Mouse (Mus musculus): ENCODE data around the gene Shank2. TPM values are rescaled to one million over a fixed set of nuclear protein-coding genes. Genes with fewer than 3 reads are reported as not detected.

The Shank2 gene
- polyA plus RNA-seq, 1 experiment from 2014 or later = 0.69 TPM

DNA sequence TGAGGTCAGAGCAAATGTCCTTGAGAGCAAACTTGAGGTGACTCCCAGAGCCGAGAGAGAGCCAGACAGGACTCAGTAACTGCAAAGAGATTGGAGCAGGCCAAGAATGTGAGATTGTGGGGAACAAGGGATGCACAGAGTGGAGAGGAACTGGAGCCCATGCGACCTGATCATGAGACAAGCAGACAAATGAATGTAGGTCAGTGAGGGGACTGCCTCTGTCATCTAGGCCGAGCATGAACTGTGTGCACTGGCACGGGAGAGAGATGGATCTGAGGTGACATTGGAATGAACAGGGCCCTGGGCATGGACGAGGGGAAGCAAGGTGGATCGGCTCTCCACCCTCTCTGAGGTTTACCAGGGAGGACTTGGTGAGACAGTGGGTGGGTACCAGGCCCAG, 260.9 kb downstream of the Shank2 start:
- WGBS = 55% methylated on average over 6 of the region's 6 CpGs
- no peak for TF ChIP-seq EP300 (optimal IDR thresholded peaks at IDR 0.05)
- TF ChIP-seq CTCF (IDR thresholded peaks at IDR 0.05; ENCODE audit: low read depth) = no peak
- H3K27me3 ChIP-seq (ENCODE audit: control insufficient read depth, insufficient read depth, low read length) = no peaks in the 10 kb centered on the region
- H3K4me2 ChIP-seq (replicated peaks; ENCODE audit: low read depth) = no peak overlapping the region
- DNase-seq (ENCODE audit: low spot score) = no peak
- no peak overlapping the region for H3K27ac ChIP-seq (replicated peaks)
- no peak overlapping the region for H3K9ac ChIP-seq (ENCODE audit: low read length)
- no peaks in the 10 kb centered on the region for H3K9me3 ChIP-seq (ENCODE audit: control insufficient read depth, low read length)
- no peak for ATAC-seq (ENCODE audit: low FRiP score, low TSS enrichment)
- H3K4me1 ChIP-seq (replicated peaks; ENCODE audit: control insufficient read depth, insufficient read depth) = no peaks in the 10 kb centered on the region
- H3K4me3 ChIP-seq (ENCODE audit: low read depth, low read length) = no peak overlapping the region
- no peaks in the 10 kb centered on the region for H3K36me3 ChIP-seq (ENCODE audit: control insufficient read depth, insufficient read depth, low read length)

DNA sequence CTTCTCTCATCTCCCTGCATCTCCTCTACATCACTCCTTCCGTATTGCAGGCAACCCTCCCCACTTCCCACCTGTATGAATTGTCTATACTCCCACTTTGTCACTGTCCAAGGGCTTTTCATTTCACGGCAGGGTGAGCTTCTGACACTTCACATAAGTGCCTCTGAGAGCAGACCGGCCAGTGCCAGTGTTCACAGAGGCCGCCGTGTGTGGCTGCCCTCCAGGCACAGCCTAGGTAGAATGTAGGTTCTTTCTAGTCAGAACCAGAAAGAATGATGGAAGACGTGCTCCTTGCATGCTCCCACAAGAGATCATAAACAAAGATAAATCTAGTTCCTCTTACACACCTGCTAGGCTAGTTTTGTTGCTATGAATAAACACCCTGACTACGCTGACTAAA, 265.0 kb downstream of the Shank2 start:
- H3K4me3 ChIP-seq (ENCODE audit: low read depth, low read length) = no peak overlapping the region
- H3K4me1 ChIP-seq (replicated peaks; ENCODE audit: control insufficient read depth, insufficient read depth) = no peaks in the 10 kb centered on the region
- H3K9ac ChIP-seq (ENCODE audit: low read length) = no peak overlapping the region
- H3K27me3 ChIP-seq (ENCODE audit: control insufficient read depth, insufficient read depth, low read length) = no peaks in the 10 kb centered on the region
- no peaks in the 10 kb centered on the region for H3K9me3 ChIP-seq (ENCODE audit: control insufficient read depth, low read length)
- H3K36me3 ChIP-seq (ENCODE audit: control insufficient read depth, insufficient read depth, low read length) = no peaks in the 10 kb centered on the region
- no peak overlapping the region for H3K4me2 ChIP-seq (replicated peaks; ENCODE audit: low read depth)
- no peak overlapping the region for H3K27ac ChIP-seq (replicated peaks)
- ATAC-seq (ENCODE audit: low FRiP score, low TSS enrichment) = no peak
- 39% methylated on average over 7 of the region's 7 CpGs for WGBS
- DNase-seq (ENCODE audit: low spot score) = no peak
- no peak for TF ChIP-seq EP300 (optimal IDR thresholded peaks at IDR 0.05)

DNA sequence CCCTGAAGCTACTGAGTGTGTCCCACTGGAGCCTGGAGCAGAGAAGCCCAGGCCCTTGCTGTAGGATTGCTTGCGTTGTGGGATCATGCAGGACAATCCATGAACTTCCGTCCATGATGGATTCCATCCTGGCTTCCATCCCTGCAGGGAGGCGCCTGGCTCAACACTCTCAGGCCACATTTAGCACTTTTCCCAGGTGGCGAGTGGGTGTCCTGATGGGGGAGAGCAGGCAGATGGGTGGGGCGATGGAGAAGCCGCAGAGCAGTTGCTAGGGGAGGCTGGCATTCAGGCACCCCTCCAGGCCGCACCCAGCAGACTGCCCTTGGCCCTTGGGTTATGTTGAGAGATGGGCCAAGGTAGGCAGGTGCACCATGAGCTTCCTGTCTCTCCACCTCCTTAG, 266.6 kb downstream of the Shank2 start:
- Histone ChIP-seq H3K27me3 (ENCODE audit: control insufficient read depth, insufficient read depth, low read length) (no peaks in the 10 kb centered on the region), H3K9ac (ENCODE audit: low read length) (no peak overlapping the region), H3K4me2 (replicated peaks; ENCODE audit: low read depth) (no peak overlapping the region), H3K36me3 (ENCODE audit: control insufficient read depth, insufficient read depth, low read length) (no peaks in the 10 kb centered on the region), H3K9me3 (ENCODE audit: control insufficient read depth, low read length) (no peaks in the 10 kb centered on the region), H3K4me1 (replicated peaks; ENCODE audit: control insufficient read depth, insufficient read depth) (no peaks in the 10 kb centered on the region), H3K4me3 (ENCODE audit: low read depth, low read length) (no peak overlapping the region), H3K27ac (replicated peaks) (no peak overlapping the region)
- ATAC-seq (ENCODE audit: low FRiP score, low TSS enrichment) (no peak), DNase-seq (ENCODE audit: low spot score) (no peak)
- WGBS = 68% methylated on average over 7 of the region's 7 CpGs
- TF ChIP-seq CTCF (IDR thresholded peaks at IDR 0.05; ENCODE audit: low read depth) (no peak), EP300 (optimal IDR thresholded peaks at IDR 0.05) (no peak)

DNA sequence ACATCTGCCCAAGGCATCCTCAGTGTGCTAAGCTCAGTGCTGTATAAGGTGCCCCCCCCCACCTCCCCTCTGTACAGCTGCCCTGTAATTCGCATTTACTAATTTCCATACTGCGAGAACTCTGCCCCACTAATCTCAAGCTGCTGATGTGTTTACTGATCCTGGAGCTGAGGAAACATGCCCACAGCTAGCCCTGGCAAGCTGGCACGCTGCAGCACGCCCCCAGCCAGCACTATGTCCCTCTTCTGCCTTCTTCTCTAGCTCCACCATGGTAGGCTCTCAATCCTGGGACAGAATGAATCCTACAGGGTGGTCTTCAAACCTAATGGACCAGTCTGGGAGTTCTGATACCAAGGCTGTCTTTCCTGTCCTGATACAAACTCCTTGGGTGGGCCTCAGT, 267.1 kb downstream of the Shank2 start:
- no peaks in the 10 kb centered on the region for H3K4me1 ChIP-seq (replicated peaks; ENCODE audit: control insufficient read depth, insufficient read depth)
- H3K4me3 ChIP-seq (ENCODE audit: low read depth, low read length) = no peak overlapping the region
- DNase-seq (ENCODE audit: low spot score) (no peak), ATAC-seq (ENCODE audit: low FRiP score, low TSS enrichment) (no peak)
- H3K27ac ChIP-seq (replicated peaks) = no peak overlapping the region
- no peaks in the 10 kb centered on the region for H3K36me3 ChIP-seq (ENCODE audit: control insufficient read depth, insufficient read depth, low read length)
- no peak for TF ChIP-seq CTCF (IDR thresholded peaks at IDR 0.05; ENCODE audit: low read depth)
- no peak for TF ChIP-seq EP300 (optimal IDR thresholded peaks at IDR 0.05)
- no peaks in the 10 kb centered on the region for H3K9me3 ChIP-seq (ENCODE audit: control insufficient read depth, low read length)
- H3K9ac ChIP-seq (ENCODE audit: low read length) = no peak overlapping the region
- H3K4me2 ChIP-seq (replicated peaks; ENCODE audit: low read depth) = no peak overlapping the region
- no peaks in the 10 kb centered on the region for H3K27me3 ChIP-seq (ENCODE audit: control insufficient read depth, insufficient read depth, low read length)
- WGBS = 57% methylated on average over 4 of the region's 4 CpGs

DNA sequence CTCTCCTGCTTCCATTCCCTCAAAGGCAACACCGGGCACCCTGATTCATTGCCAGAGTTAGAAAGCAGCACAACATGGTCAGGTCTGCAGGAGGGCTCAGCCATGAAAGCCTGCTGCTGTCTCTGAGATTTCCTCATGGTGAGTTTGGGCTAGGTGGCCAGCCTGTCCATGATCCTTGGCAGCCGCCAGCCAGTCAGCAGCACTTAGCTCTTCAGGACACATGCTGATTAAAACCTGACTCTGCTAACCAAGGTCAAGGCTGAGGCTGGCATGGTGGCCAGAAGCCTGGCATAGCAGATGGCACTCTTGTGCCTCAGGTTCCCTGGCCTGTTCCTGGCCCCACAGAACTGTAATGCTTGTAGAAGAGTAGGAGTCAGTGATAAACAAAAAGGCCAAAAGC, 269.3 kb downstream of the Shank2 start:
- no peak for DNase-seq (ENCODE audit: low spot score)
- Histone ChIP-seq H3K9me3 (ENCODE audit: control insufficient read depth, low read length) (no peaks in the 10 kb centered on the region), H3K4me1 (replicated peaks; ENCODE audit: control insufficient read depth, insufficient read depth) (no peaks in the 10 kb centered on the region), H3K9ac (ENCODE audit: low read length) (no peak overlapping the region), H3K4me3 (ENCODE audit: low read depth, low read length) (no peak overlapping the region), H3K36me3 (ENCODE audit: control insufficient read depth, insufficient read depth, low read length) (no peaks in the 10 kb centered on the region), H3K4me2 (replicated peaks; ENCODE audit: low read depth) (no peak overlapping the region), H3K27me3 (ENCODE audit: control insufficient read depth, insufficient read depth, low read length) (no peaks in the 10 kb centered on the region), H3K27ac (replicated peaks) (no peak overlapping the region)
- WGBS = 93% methylated on average over 2 of the region's 2 CpGs
- TF ChIP-seq EP300 (optimal IDR thresholded peaks at IDR 0.05) (no peak), CTCF (IDR thresholded peaks at IDR 0.05; ENCODE audit: low read depth) (no peak)
- no peak for ATAC-seq (ENCODE audit: low FRiP score, low TSS enrichment)

DNA sequence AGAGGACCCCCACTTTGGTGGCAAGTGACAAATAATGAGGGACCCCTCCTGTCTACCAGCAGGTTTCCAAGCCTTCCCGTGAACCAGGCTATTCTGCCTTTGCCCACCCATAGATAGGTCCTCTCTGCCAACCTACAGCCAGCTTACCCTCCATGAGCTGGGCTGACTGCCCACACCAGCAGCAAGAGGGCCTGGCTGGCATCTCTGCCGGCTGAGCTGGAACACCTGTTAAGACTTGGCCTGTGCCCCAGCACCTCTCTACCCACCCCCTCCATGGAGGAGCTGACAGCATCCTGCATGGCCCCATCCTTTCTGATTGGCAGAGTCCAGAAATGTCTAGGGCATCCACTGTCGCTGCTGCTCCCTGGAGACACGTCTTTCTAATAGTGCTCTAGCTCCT, 277.0 kb downstream of the Shank2 start:
- ATAC-seq (ENCODE audit: low FRiP score, low TSS enrichment) (no peak), DNase-seq (ENCODE audit: low spot score) (no peak)
- no peaks in the 10 kb centered on the region for H3K9me3 ChIP-seq (ENCODE audit: control insufficient read depth, low read length)
- H3K27me3 ChIP-seq (ENCODE audit: control insufficient read depth, insufficient read depth, low read length) = no peaks in the 10 kb centered on the region
- H3K4me2 ChIP-seq (replicated peaks; ENCODE audit: low read depth) = no peak overlapping the region
- H3K4me3 ChIP-seq (ENCODE audit: low read depth, low read length) = no peak overlapping the region
- H3K36me3 ChIP-seq (ENCODE audit: control insufficient read depth, insufficient read depth, low read length) = no peaks in the 10 kb centered on the region
- H3K9ac ChIP-seq (ENCODE audit: low read length) = no peak overlapping the region
- no peaks in the 10 kb centered on the region for H3K4me1 ChIP-seq (replicated peaks; ENCODE audit: control insufficient read depth, insufficient read depth)
- 66% methylated on average over 4 of the region's 4 CpGs for WGBS
- no peak for TF ChIP-seq EP300 (optimal IDR thresholded peaks at IDR 0.05)
- no peak for TF ChIP-seq CTCF (IDR thresholded peaks at IDR 0.05; ENCODE audit: low read depth)
- H3K27ac ChIP-seq (replicated peaks) = no peak overlapping the region
